Mouse (Mus musculus): ENCODE measurements at regions not wholly inside any gene's neighbourhood (a gene's known extent, or its start where the extent isn't known, plus 50 kb on each side); places are given as distances from the start of the nearest gene placed in this dataset.

GRCm38 (mm10) chr13:99573021-99573420, 56.7 kb upstream of the Map1b start:
- WGBS: 80% methylated on average over 7 of the region's 7 CpGs
- Histone ChIP-seq H3K36me3 (ENCODE audit: control insufficient read depth, insufficient read depth, low read length) (no peaks in the 10 kb centered on the region), H3K4me2 (replicated peaks; ENCODE audit: low read depth, low read length) (no peak overlapping the region), H3K27ac (ENCODE audit: low read depth, low read length) (no peak overlapping the region), H3K4me1 (ENCODE audit: control insufficient read depth, insufficient read depth, low read length) (no peaks in the 10 kb centered on the region), H3K27me3 (ENCODE audit: control insufficient read depth, insufficient read depth, low read length) (no peaks in the 10 kb centered on the region), H3K9ac (ENCODE audit: low read depth, low read length) (no peak overlapping the region), H3K4me3 (ENCODE audit: low read length) (no peak overlapping the region), H3K9me3 (ENCODE audit: control insufficient read depth, low read length) (no peaks in the 10 kb centered on the region; the same call in 1 of the 2 replicates)
- ATAC-seq (ENCODE audit: low FRiP score, low TSS enrichment): no peak

- WGBS: 89% methylated on average over 5 of the region's 5 CpGs
- no peak overlapping the region for H3K9ac ChIP-seq (ENCODE audit: low read depth, low read length)
- no peaks in the 10 kb centered on the region for H3K4me1 ChIP-seq (ENCODE audit: control insufficient read depth, insufficient read depth, low read length)
- H3K9me3 ChIP-seq (ENCODE audit: control insufficient read depth, low read length): no peaks in the 10 kb centered on the region
- no peaks in the 10 kb centered on the region for H3K36me3 ChIP-seq (ENCODE audit: control insufficient read depth, insufficient read depth, low read length)
- no peak overlapping the region for H3K4me2 ChIP-seq (replicated peaks; ENCODE audit: low read depth, low read length)
- no peaks in the 10 kb centered on the region for H3K27me3 ChIP-seq (ENCODE audit: control insufficient read depth, insufficient read depth, low read length)
- no peak overlapping the region for H3K4me3 ChIP-seq (ENCODE audit: low read length)
- no peak for ATAC-seq (ENCODE audit: low FRiP score, low TSS enrichment)
- no peak overlapping the region for H3K27ac ChIP-seq (ENCODE audit: low read depth, low read length)
These were observed 56.0 kb upstream of the Map1b start for GRCm38 (mm10) chr13:99572381-99572780.
